Mouse (Mus musculus) B cell, adult (primary cell): ENCODE measurements around the gene Six3. TPM values are rescaled to one million over a fixed set of nuclear protein-coding genes. Genes with fewer than 3 reads are reported as not detected.

ENCODE experiments used
- total RNA-seq: library from RNA; stranded (reverse); gene quantifications from 4 replicates; pipeline ENCODE4 v1.2.4, GENCODE M21; 2023; ENCODE audit not compliant: inconsistent age

Gene Six3
- not detected in 4 replicates for total RNA-seq

DNA sequence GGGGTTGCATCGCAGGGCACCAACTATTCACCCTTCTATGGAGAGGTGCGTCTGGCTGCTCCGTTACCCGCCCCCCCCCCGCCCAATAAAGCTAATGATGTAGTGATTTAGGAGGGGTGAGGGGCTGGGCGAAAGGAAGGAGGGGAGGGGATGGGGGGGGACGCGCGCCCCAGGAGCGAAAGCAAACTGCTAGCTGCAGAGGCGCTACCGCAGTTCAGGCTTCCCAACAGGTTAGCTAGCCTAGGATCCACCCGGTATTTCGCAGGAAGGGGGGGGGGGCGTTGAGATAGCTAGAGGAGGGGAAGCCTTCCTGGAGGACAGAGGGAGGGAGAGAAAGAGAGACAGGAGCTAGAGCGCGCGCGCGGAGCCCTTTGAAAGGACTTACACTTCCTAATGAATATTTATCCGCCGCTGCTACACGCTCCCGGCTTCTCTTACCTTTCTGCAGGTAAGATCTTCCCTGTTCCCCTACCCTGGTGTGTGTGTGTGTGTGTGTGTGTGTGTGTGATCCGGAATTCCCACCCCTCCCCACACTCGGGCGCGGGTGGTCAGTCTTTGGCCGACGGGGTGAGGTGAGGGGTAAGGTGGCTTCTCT is at the start of gene Six3:
Gene Six3 (plus strand): TSS at position 343 of the 595 bp plus-strand sequence.

Other genes with a start within 250 kb of the Six3 start
- gene Six2, start 74.7 kb downstream of the Six3 start, total RNA-seq: not detected in 4 replicates